Mouse (Mus musculus) brain, embryonic 14.5 days (tissue): ENCODE results near the gene 4931428L18Rik.

Experiments
- CTCF ChIP-seq: fragments of 200-500 bp; IDR thresholded peaks from 2 replicates; pipeline ENCODE4 v1.5.1; 2012; ENCODE audit warnings: inconsistent platforms, mild to moderate bottlenecking, moderate library complexity, borderline replicate concordance; ENCODE audit not compliant: insufficient read depth, insufficient read length; ENCODE audit errors: extremely low read depth
- POLR2A ChIP-seq: fragments of 200-500 bp; IDR thresholded peaks from 2 replicates; pipeline ENCODE4 v1.6.1; 2012; ENCODE audit warnings: mild to moderate bottlenecking, inconsistent platforms, borderline replicate concordance; ENCODE audit not compliant: poor library complexity, insufficient read depth, insufficient read length, severe bottlenecking; ENCODE audit errors: extremely low read depth

- TF ChIP-seq CTCF: no peak
- TF ChIP-seq POLR2A: no peak
Observed at GRCm38 (mm10) chr1:31222564-31222963, at the start of gene 4931428L18Rik, which contains the start of gene Pih1d3.
